7 mouse cellular contexts compared by ENCODE assay signal in genomic region chr16:31934550-31935010, GRCm38 (mm10). TPM values are rescaled to one million over a fixed set of nuclear protein-coding genes. Genes with fewer than 3 reads are reported as not detected.
A peak's percentile ranks its signal among the peaks of the same experiment; 100 is the strongest.
DNase-seq lines count a peak whose midpoint lies in the region; ATAC-seq and TF ChIP-seq lines count a peak whose summit lies in the region.

No protein-coding gene starts in this region.

- H3K27me3 ChIP-seq in lung, embryonic 16.5 days (ENCODE audit: control insufficient read depth, insufficient read depth, low read depth, low read length) = peaks cover 29% of the 10 kb centered on the region
- peaks cover 6% of the 10 kb centered on the region for H3K27me3 ChIP-seq in forebrain, embryonic 16.5 days (replicated peaks; ENCODE audit: control insufficient read depth, insufficient read depth, low read length)
- peaks cover 55% of the 10 kb centered on the region for H3K27me3 ChIP-seq in limb, embryonic 13.5 days
- peaks cover 22% of the 10 kb centered on the region for H3K27me3 ChIP-seq in small intestine, adult 2 months (ENCODE audit: control insufficient read depth, insufficient read depth, low read length)

- no peak overlapping the region for H3K4me3 ChIP-seq in lung, embryonic 16.5 days (ENCODE audit: low read length)
- peak overlapping the region; percentile 52 for H3K4me3 ChIP-seq in forebrain, embryonic 16.5 days (replicated peaks; ENCODE audit: low read length)
- peak overlapping the region; percentile 55 for H3K4me3 ChIP-seq in limb, embryonic 13.5 days
- peak overlapping the region; percentile 15; the same call in 1 of the 2 replicates for H3K4me3 ChIP-seq in small intestine, adult 2 months (ENCODE audit: low read depth, low read length)

- 25% methylated on average over 13 of the region's 13 CpGs for whole genome bisulfite sequencing in lung, embryonic 16.5 days
- WGBS in forebrain, embryonic 16.5 days = 22% methylated on average over 13 of the region's 13 CpGs
- WGBS in limb, embryonic 13.5 days = 29% methylated on average over 13 of the region's 13 CpGs
- WGBS in small intestine, adult 2 months = 48% methylated on average over 13 of the region's 13 CpGs

- H3K4me2 ChIP-seq in lung, embryonic 16.5 days (ENCODE audit: low read depth, low read length) = peak overlapping the region; percentile 43
- peak overlapping the region; percentile 94 for H3K4me2 ChIP-seq in forebrain, embryonic 16.5 days (ENCODE audit: low read length)
- peak overlapping the region; percentile 57 for H3K4me2 ChIP-seq in limb, embryonic 13.5 days (replicated peaks)

- H3K27ac ChIP-seq in lung, embryonic 16.5 days (ENCODE audit: low read length) = no peak overlapping the region
- H3K27ac ChIP-seq in forebrain, embryonic 16.5 days (ENCODE audit: low read length) = peak overlapping the region; percentile 93; the same call in 1 of the 2 replicates
- H3K27ac ChIP-seq in limb, embryonic 13.5 days = no peak overlapping the region
- no peak overlapping the region for H3K27ac ChIP-seq in small intestine, adult 2 months (ENCODE audit: insufficient read depth, low read depth, low read length)

- TF ChIP-seq CTCF in small intestine, adult 2 months (IDR thresholded peaks at IDR 0.05; ENCODE audit: extremely low read depth, insufficient read length, insufficient replicate concordance, low read depth, low read length) = no peak

- no peak for TF ChIP-seq POLR2A in small intestine, adult 2 months (IDR thresholded peaks at IDR 0.05; ENCODE audit: low read depth, low read length)

- no peak for DNase-seq in lung, postnatal 36 days
- DNase-seq in thymus, adult 18-20 months = no peak
- no peak for DNase-seq in thymus, postnatal 4 days

- no peak for ATAC-seq in lung, embryonic 16.5 days (ENCODE audit: low read depth)
- no peak for ATAC-seq in forebrain, embryonic 16.5 days
- ATAC-seq in limb, embryonic 13.5 days (ENCODE audit: low FRiP score, low read depth) = no peak

- H3K9ac ChIP-seq in lung, embryonic 16.5 days (ENCODE audit: low read length) = no peak overlapping the region; the same call in 1 of the 2 replicates
- H3K9ac ChIP-seq in forebrain, embryonic 16.5 days (replicated peaks; ENCODE audit: low read depth, low read length) = peak overlapping the region; percentile 78
- 0 out of 2 replicates have a peak overlapping the region, but pooled peaks have one; percentile 25 for H3K9ac ChIP-seq in limb, embryonic 13.5 days

- H3K4me1 ChIP-seq in lung, embryonic 16.5 days (replicated peaks; ENCODE audit: control insufficient read depth, insufficient read depth, low read length) = peaks cover 6% of the 10 kb centered on the region
- H3K4me1 ChIP-seq in forebrain, embryonic 16.5 days (replicated peaks; ENCODE audit: control insufficient read depth, insufficient read depth, low read length) = peaks cover 26% of the 10 kb centered on the region
- peaks cover 25% of the 10 kb centered on the region for H3K4me1 ChIP-seq in limb, embryonic 13.5 days
- H3K4me1 ChIP-seq in small intestine, adult 2 months (ENCODE audit: control insufficient read depth, insufficient read depth, insufficient read length, low read length) = peaks cover 11% of the 10 kb centered on the region

- H3K36me3 ChIP-seq in lung, embryonic 16.5 days (ENCODE audit: control insufficient read depth, insufficient read depth, low read length) = no peaks in the 10 kb centered on the region
- H3K36me3 ChIP-seq in forebrain, embryonic 16.5 days (ENCODE audit: control insufficient read depth, insufficient read depth) = no peaks in the 10 kb centered on the region
- H3K36me3 ChIP-seq in limb, embryonic 13.5 days = no peaks in the 10 kb centered on the region
- H3K36me3 ChIP-seq in small intestine, adult 2 months (ENCODE audit: control insufficient read depth, insufficient read depth, low read length) = no peaks in the 10 kb centered on the region

- H3K9me3 ChIP-seq in lung, embryonic 16.5 days (ENCODE audit: control insufficient read depth, low read length) = 0 out of 2 replicates have a peak, but pooled peaks cover 4% of the 10 kb centered on the region
- no peaks in the 10 kb centered on the region for H3K9me3 ChIP-seq in forebrain, embryonic 16.5 days (ENCODE audit: control insufficient read depth, low read length)
- H3K9me3 ChIP-seq in limb, embryonic 13.5 days = 0 out of 2 replicates have a peak, but pooled peaks cover 3% of the 10 kb centered on the region

RNA-seq across cellular contexts. Expression of gene Pigz, which starts 0.9 kb away (rescaled TPM):
- polyA plus RNA-seq in lung, embryonic 16.5 days (2015; fragmentation: Nextera tagmentation; extraction: Ambion mirVana) = 0.33 and 0.40 TPM in 2 replicates
- 1.6 TPM in 2 replicates for polyA plus RNA-seq in forebrain, embryonic 16.5 days (2015; fragmentation: Nextera tagmentation; extraction: Ambion mirVana)
- polyA plus RNA-seq in limb, embryonic 13.5 days (2015; fragmentation: Nextera tagmentation; extraction: Ambion mirVana) = 0.50 and 0.79 TPM in 2 replicates
- 1.6 and 2.7 TPM in 2 replicates for polyA plus RNA-seq in small intestine, adult 2 months (2012; rRNA removed)

RNA-seq across cellular contexts. Expression of gene 0610012G03Rik, which starts 13.7 kb away (rescaled TPM):
- polyA plus RNA-seq in lung, embryonic 16.5 days (2015; fragmentation: Nextera tagmentation; extraction: Ambion mirVana) = 68.1 and 71.8 TPM in 2 replicates
- polyA plus RNA-seq in forebrain, embryonic 16.5 days (2015; fragmentation: Nextera tagmentation; extraction: Ambion mirVana) = 110 and 112 TPM in 2 replicates
- 84.2 and 86.6 TPM in 2 replicates for polyA plus RNA-seq in limb, embryonic 13.5 days (2015; fragmentation: Nextera tagmentation; extraction: Ambion mirVana)
- polyA plus RNA-seq in small intestine, adult 2 months (2012; rRNA removed) = 117 and 179 TPM in 2 replicates

RNA-seq across cellular contexts. Expression of gene Ncbp2, which starts 13.7 kb away (rescaled TPM):
- polyA plus RNA-seq in lung, embryonic 16.5 days (2015; fragmentation: Nextera tagmentation; extraction: Ambion mirVana) = 102 and 107 TPM in 2 replicates
- 115 and 121 TPM in 2 replicates for polyA plus RNA-seq in forebrain, embryonic 16.5 days (2015; fragmentation: Nextera tagmentation; extraction: Ambion mirVana)
- polyA plus RNA-seq in limb, embryonic 13.5 days (2015; fragmentation: Nextera tagmentation; extraction: Ambion mirVana) = 146 TPM in 2 replicates
- polyA plus RNA-seq in small intestine, adult 2 months (2012; rRNA removed) = 0.36 and 0.99 TPM in 2 replicates

RNA-seq across cellular contexts. Expression of gene Meltf, which starts 56.0 kb away (rescaled TPM):
- polyA plus RNA-seq in lung, embryonic 16.5 days (2015; fragmentation: Nextera tagmentation; extraction: Ambion mirVana) = 0.13 and 0.18 TPM in 2 replicates
- polyA plus RNA-seq in forebrain, embryonic 16.5 days (2015; fragmentation: Nextera tagmentation; extraction: Ambion mirVana) = 0.11 and 0.16 TPM in 2 replicates
- polyA plus RNA-seq in limb, embryonic 13.5 days (2015; fragmentation: Nextera tagmentation; extraction: Ambion mirVana) = 2.1 and 2.5 TPM in 2 replicates
- polyA plus RNA-seq in small intestine, adult 2 months (2012; rRNA removed) = 0.05 TPM in 1 of 2 replicates, not detected in the other

Comparison
In these comparisons a context has a peak if more than half of its experiments do, and no peak if none do; other contexts are left out.
1. H3K4me2 ChIP-seq: peak in every context shown above with its lines; median percentile 94 in forebrain, embryonic 16.5 days; 57 in limb, embryonic 13.5 days; 43 in lung, embryonic 16.5 days.
2. RNA of gene Ncbp2, which starts 13.7 kb away (polyA plus RNA-seq): 146 TPM in limb, embryonic 13.5 days, 115 to 121 TPM in forebrain, embryonic 16.5 days and 102 to 107 TPM in lung, embryonic 16.5 days; 0.36 to 0.99 TPM in small intestine, adult 2 months; every median in the first group is over 10 times any median in the second.